Mouse (Mus musculus): ENCODE data around the gene Dmap1.

DNA sequence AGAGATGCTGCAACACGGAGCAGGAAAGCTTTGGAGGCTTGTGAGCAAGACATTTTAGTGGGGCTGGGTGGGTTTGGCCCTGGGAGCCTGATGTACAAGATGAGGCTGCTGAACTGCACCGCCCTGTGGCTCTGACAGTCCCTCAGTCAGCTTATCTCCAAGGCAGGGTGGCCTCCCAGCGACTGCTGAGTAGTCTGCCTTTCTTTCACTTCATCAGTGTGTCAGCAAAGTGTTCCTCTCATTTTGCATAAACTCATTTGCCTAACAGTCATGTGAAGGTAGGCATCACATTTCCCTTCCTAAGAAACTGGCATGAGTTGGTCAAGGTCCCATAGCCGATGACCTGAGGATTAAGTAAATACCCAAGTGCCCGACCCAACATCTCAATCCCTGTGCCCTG, 29.3 kb downstream of the Dmap1 start:
- TF ChIP-seq CTCF (IDR thresholded peaks at IDR 0.05; ENCODE audit: borderline replicate concordance, insufficient read depth, low read length) (no peak), POLR2A (IDR thresholded peaks at IDR 0.05; ENCODE audit: low read depth, low read length) (no peak)

Measured in embryonic fibroblast, embryonic 13.5 days (primary cell).